Mouse (Mus musculus) ES-Bruce4 (cell line): ENCODE data around the gene Foxp1. TPM values are rescaled to one million over a fixed set of nuclear protein-coding genes. Genes with fewer than 3 reads are reported as not detected.
A peak's percentile ranks its signal among the peaks of the same experiment; 100 is the strongest.

ENCODE experiments used
- H3K27ac ChIP-seq: 2 replicates; pipeline ENCODE4 v1.5.1; 2012; ENCODE audit warnings: low read length, inconsistent platforms; ENCODE audit not compliant: insufficient read depth
- H3K27me3 ChIP-seq: 2 replicates; pipeline ENCODE4 v1.6.1; 2012; ENCODE audit warnings: mild to moderate bottlenecking, low read length, inconsistent platforms; ENCODE audit not compliant: control insufficient read depth, poor library complexity, insufficient read depth, severe bottlenecking
- H3K36me3 ChIP-seq: 2 replicates; pipeline ENCODE4 v1.6.1; 2012; ENCODE audit warnings: inconsistent platforms, mild to moderate bottlenecking, low read length, moderate library complexity; ENCODE audit not compliant: control insufficient read depth, poor library complexity, insufficient read depth, severe bottlenecking
- H3K4me1 ChIP-seq: one replicate; pipeline ENCODE4 v1.8.1; 2011; ENCODE audit warnings: low read length; ENCODE audit not compliant: control insufficient read depth, insufficient read depth
- H3K4me3 ChIP-seq: 2 replicates; pipeline ENCODE4 v1.5.1; 2011; ENCODE audit warnings: low read depth, mild to moderate bottlenecking, low read length
- H3K9ac ChIP-seq: 2 replicates; pipeline ENCODE4 v1.6.1; 2012; ENCODE audit warnings: low read depth, mild to moderate bottlenecking, inconsistent platforms; ENCODE audit not compliant: poor library complexity, severe bottlenecking
- H3K9me3 ChIP-seq: replicated peaks from 2 replicates; pipeline ENCODE4 v1.6.1; 2012; ENCODE audit warnings: mild to moderate bottlenecking, low read length, inconsistent platforms; ENCODE audit not compliant: control insufficient read depth, poor library complexity, insufficient read depth, severe bottlenecking
- CTCF ChIP-seq: IDR thresholded peaks from one replicate; pipeline ENCODE4 v1.8.1; 2011; ENCODE audit warnings: low read depth, low read length
- EP300 ChIP-seq: IDR thresholded peaks from 2 replicates; pipeline ENCODE4 v1.6.1; 2011; ENCODE audit warnings: low read depth, low read length; ENCODE audit not compliant: insufficient read depth
- POLR2A ChIP-seq: IDR thresholded peaks from one replicate; pipeline ENCODE4 v1.8.1; 2011; ENCODE audit warnings: low read length; ENCODE audit not compliant: insufficient read depth
- polyA plus RNA-seq: library from polyadenylated mRNA; stranded (reverse); fragments of >200 nt; gene quantifications from 2 replicates; pipeline ENCODE4 v1.2.4, GENCODE M21; 2011; ENCODE audit warnings: low read depth; ENCODE audit not compliant: missing spikeins, insufficient read depth, insufficient read length

The Foxp1 gene
- polyA plus RNA-seq, 1 experiment, result 33.5 TPM

DNA sequence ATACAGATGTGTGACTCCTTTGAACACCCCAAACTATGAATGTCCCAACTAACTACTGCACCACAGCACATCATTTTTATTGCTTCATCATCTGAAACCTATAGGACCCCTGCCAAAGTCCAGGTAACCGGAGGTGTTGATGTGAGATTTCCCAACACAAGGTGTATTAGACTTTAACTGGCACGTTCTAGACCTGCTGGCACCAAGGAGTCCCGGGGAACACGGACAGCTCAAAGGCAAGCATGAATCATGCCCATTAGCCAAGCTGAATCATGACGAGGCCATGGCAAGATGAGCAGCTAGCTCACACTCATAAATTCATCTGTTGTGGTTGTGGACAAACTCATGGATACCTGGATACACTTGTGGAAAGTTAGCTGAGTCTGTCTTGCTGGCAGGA is 568.1 kb downstream of the Foxp1 start:
- Histone ChIP-seq H3K36me3 (peaks cover 5% of the 10 kb centered on the region; the same call in 1 of the 2 replicates), H3K9me3 (no peaks in the 10 kb centered on the region), H3K4me1 (no peaks in the 10 kb centered on the region), H3K27me3 (no peaks in the 10 kb centered on the region), H3K4me3 (no peak overlapping the region), H3K27ac (no peak overlapping the region), H3K9ac (no peak overlapping the region)
- TF ChIP-seq CTCF (no peak), EP300 (no peak), POLR2A (no peak)

GRCm38 (mm10) chr6:98949703-98950191 is 572.8 kb downstream of the Foxp1 start:
- TF ChIP-seq EP300, result peak; percentile 54; the same call in 1 of the 2 replicates
- no peak for TF ChIP-seq CTCF
- no peak for TF ChIP-seq POLR2A
- peaks cover 13% of the 10 kb centered on the region for H3K36me3 ChIP-seq
- no peak overlapping the region for H3K27ac ChIP-seq
- H3K27me3 ChIP-seq, result no peaks in the 10 kb centered on the region
- H3K4me1 ChIP-seq, result no peaks in the 10 kb centered on the region
- no peak overlapping the region for H3K4me3 ChIP-seq
- H3K9me3 ChIP-seq, result no peaks in the 10 kb centered on the region
- H3K9ac ChIP-seq, result no peak overlapping the region

DNA sequence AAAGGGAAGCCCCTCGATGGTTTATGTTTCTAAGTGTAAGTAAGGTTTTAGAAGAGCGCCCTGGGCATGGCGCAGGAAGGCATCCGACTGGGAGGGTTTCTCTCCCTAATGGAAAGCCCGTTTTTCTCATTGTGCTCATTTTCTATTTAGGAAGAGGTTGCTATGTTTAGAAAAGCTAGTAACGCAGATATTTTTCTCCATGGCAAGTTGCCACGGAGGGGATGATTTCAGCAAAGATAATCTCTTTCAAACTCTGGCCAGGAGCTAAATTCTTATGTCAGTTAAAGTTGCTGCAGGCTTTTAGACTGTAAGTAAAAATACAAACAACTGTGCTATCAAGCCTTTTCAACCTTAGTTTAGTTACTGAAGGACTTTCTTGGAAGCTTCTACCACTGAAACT is 573.2 kb downstream of the Foxp1 start:
- no peak overlapping the region for H3K4me3 ChIP-seq
- TF ChIP-seq POLR2A (no peak), EP300 (no peak), CTCF (no peak)
- H3K9ac ChIP-seq, result no peak overlapping the region
- no peaks in the 10 kb centered on the region for H3K9me3 ChIP-seq
- H3K4me1 ChIP-seq, result no peaks in the 10 kb centered on the region
- no peak overlapping the region for H3K27ac ChIP-seq
- no peaks in the 10 kb centered on the region for H3K27me3 ChIP-seq
- peaks cover 18% of the 10 kb centered on the region for H3K36me3 ChIP-seq

DNA sequence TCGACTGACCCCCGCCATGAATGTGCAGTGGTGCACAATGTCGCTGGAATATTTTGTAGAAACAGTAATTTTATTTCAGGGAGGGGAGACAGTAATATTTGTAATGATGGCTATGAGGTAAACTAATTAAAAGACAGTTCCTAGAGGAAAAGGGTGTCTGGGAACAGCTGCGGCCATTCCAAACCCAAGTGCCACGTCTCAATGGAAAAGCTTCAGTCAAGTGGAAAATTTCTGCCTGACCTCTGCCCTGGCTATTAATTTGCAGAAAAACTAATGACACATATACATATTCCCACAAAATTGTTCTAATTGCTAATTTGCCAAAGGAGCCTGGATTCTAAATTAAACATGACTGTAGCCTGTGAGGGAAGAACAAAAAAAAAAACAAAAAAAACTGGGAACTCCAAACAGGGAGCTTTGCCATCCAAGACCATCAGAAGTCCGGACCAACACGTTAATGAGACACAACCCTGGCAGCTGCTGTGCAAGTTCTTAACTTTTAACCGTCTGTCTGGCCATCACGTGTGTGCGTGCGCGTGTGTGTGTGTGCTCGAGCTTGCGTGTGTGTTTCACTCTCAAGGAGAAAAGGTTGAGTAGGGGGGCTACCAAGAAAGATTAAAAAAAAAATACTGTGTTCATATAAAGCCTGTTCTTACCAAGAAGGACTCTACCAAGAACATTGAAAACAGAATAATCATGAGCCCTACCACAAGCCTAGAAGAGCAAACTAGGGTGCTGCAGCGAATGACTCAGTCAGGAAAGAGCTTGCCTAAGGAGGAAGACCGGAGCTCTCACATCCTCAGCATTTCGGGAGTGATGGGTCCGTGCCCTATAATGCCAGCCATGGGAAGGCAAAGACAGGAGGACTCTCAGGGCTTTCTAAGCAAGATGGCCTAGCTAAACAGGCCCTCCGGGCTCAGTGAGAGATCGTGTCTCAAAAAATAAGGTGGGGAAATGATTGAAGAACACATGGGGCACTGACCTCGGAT is 574.1 kb downstream of the Foxp1 start:
- Histone ChIP-seq H3K9me3 (no peaks in the 10 kb centered on the region), H3K36me3 (peaks cover 15% of the 10 kb centered on the region), H3K4me1 (no peaks in the 10 kb centered on the region), H3K27ac (no peak overlapping the region), H3K4me3 (no peak overlapping the region), H3K27me3 (no peaks in the 10 kb centered on the region), H3K9ac (no peak overlapping the region)
- no peak for TF ChIP-seq CTCF
- no peak for TF ChIP-seq POLR2A
- no peak for TF ChIP-seq EP300

DNA sequence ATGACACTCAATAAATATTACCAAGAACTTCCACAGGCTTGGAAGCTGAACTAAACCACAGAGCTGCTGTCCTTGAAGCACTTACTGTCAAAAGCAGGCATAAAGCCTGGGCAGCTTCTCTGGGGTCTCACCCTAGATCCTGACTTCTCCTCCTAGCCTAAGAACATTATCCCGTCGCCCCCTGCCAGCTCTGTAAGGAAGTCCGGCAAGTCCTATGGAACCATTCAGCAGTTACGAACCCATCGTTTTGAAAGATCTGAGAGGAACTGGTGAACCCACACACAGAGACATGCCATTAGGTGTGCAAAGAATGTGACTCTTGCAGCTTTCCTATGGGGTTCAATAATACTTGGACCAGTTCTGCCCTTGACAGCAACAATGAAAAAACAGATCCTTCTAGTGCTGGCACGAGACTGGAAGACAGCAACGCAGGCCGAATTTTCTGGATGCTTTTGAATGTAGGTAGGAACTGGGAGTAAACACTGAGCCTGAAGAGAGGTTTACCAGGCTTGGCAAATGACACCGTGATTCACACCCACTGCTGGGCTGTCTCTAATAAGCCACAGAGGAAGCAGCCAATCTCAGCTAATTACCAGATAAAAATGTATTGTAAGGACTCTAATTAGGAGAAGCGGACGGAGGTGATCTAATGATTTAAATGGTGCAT is 574.9 kb downstream of the Foxp1 start:
- no peaks in the 10 kb centered on the region for H3K4me1 ChIP-seq
- TF ChIP-seq CTCF (no peak), EP300 (no peak), POLR2A (no peak)
- no peaks in the 10 kb centered on the region for H3K27me3 ChIP-seq
- H3K9ac ChIP-seq, result no peak overlapping the region
- H3K27ac ChIP-seq, result no peak overlapping the region
- peaks cover 19% of the 10 kb centered on the region for H3K36me3 ChIP-seq
- H3K9me3 ChIP-seq, result no peaks in the 10 kb centered on the region
- H3K4me3 ChIP-seq, result no peak overlapping the region
